Mouse (Mus musculus) ES-E14 (cell line): ENCODE measurements around the gene Lix1. TPM values are rescaled to one million over a fixed set of nuclear protein-coding genes. Genes with fewer than 3 reads are reported as not detected.

ENCODE experiments used
- DNase-seq: peaks from one replicate; pipeline ENCODE4 v3.0.0-alpha.2; 2013; ENCODE audit warnings: low read depth, low spot score
- H3K27ac ChIP-seq: 2 replicates; pipeline ENCODE4 v1.5.1; 2012; ENCODE audit warnings: low read depth, mild to moderate bottlenecking, low read length, moderate library complexity, mixed read lengths; ENCODE audit not compliant: poor library complexity, insufficient read depth, severe bottlenecking
- H3K36me3 ChIP-seq: 2 replicates; pipeline ENCODE4 v1.6.1; 2012; ENCODE audit warnings: mild to moderate bottlenecking, low read length, moderate library complexity, mixed read lengths; ENCODE audit not compliant: control insufficient read depth, poor library complexity, insufficient read depth, severe bottlenecking
- H3K4me1 ChIP-seq, 2 experiments: fragments of 150-350 bp in 1 of 2; sonication (generic) in 1 of 2; 2 replicates each; pipeline ENCODE4 v1.6.1; 2012; ENCODE audit warnings: low read length in 2 of 2, mild to moderate bottlenecking in 1 of 2, mixed read lengths in 1 of 2; ENCODE audit not compliant: control insufficient read depth in 2 of 2, insufficient read depth in 2 of 2, poor library complexity in 1 of 2
- H3K4me3 ChIP-seq, 2 experiments: fragments of 150-350 bp in 1 of 2; sonication (generic) in 1 of 2; 2 replicates each; pipeline ENCODE4 v1.5.1; 2012; ENCODE audit warnings: low read length in 2 of 2, low read depth in 1 of 2, mild to moderate bottlenecking in 1 of 2, mixed read lengths in 1 of 2; ENCODE audit not compliant: insufficient read depth in 1 of 2, poor library complexity in 1 of 2, severe bottlenecking in 1 of 2
- H3K9ac ChIP-seq: 2 replicates; pipeline ENCODE4 v1.6.1; 2012; ENCODE audit warnings: low read depth, mild to moderate bottlenecking, low read length, mixed read lengths; ENCODE audit not compliant: poor library complexity, insufficient read depth, severe bottlenecking
- H3K9me3 ChIP-seq: fragments of 150-350 bp; sonication (generic); 2 replicates; pipeline ENCODE4 v1.6.1; 2012; ENCODE audit warnings: low read depth, mild to moderate bottlenecking, low read length; ENCODE audit not compliant: control insufficient read depth, insufficient read depth
- CHD2 ChIP-seq: IDR thresholded peaks from 2 replicates; pipeline ENCODE4 v1.6.1; 2014; ENCODE audit warnings: mild to moderate bottlenecking, low read depth, low read length, inconsistent platforms
- HCFC1 ChIP-seq: IDR thresholded peaks from 2 replicates; pipeline ENCODE4 v1.6.1; 2012; ENCODE audit warnings: low read length, inconsistent platforms, borderline replicate concordance; ENCODE audit not compliant: insufficient read depth
- MAFK ChIP-seq: IDR thresholded peaks from 2 replicates; pipeline ENCODE4 v1.6.1; 2014; ENCODE audit warnings: mild to moderate bottlenecking, low read depth, low read length, inconsistent platforms; ENCODE audit not compliant: insufficient read depth
- ZC3H11A ChIP-seq: IDR thresholded peaks from 2 replicates; pipeline ENCODE4 v1.6.1; 2012; ENCODE audit warnings: low read depth, mild to moderate bottlenecking, inconsistent platforms, low read length, borderline replicate concordance
- ZNF384 ChIP-seq: IDR thresholded peaks from 2 replicates; pipeline ENCODE4 v1.6.1; 2012; ENCODE audit warnings: low read depth, low read length, inconsistent platforms
- in situ Hi-C, 2 experiments: fragments of 600-800 bp; cut with MboI; formaldehyde crosslinking; loops; one replicate each; pipeline ENCODE4 v1.15.1; 2025; ENCODE audit warnings: low sequenced_read_pairs in 2 of 2, inconsistent platforms in 1 of 2; ENCODE audit not compliant: unreplicated experiment in 2 of 2
- total RNA-seq: library from RNA; depleted of rRNA; stranded (reverse); fragments of 300-350 nt; gene quantifications from 2 replicates; pipeline ENCODE4 v1.2.3, GENCODE M21; 2012

Gene Lix1
- total RNA-seq, 1 experiment: 2.3 TPM

DNA sequence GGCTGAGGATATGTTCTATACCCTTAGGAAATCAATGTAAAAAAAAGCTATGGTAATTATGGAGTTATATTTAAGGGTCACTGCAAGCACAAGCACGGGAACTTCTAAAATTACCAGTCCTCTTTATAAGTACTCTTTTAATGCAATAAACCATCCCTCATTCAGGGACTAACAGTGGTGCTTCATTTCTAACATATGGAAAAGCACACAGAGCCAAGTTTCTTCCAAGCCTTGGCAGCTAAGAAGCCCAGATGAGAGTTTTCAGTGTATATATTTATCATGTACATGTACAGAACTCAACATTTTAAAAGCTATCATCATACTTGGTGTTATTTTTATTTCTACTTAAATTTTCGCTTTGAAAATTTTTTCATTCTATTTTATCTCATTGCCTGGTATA lies 26.4 kb downstream of the Lix1 start:
- TF ChIP-seq ZNF384 (no peak), MAFK (no peak), ZC3H11A (no peak), HCFC1 (no peak), CHD2 (no peak)
- Histone ChIP-seq H3K4me1 (peaks cover 2 to 5% of the 10 kb centered on the region in 2 experiments; a peak in 3 of 4 replicates), H3K9ac (no peak overlapping the region), H3K36me3 (no peaks in the 10 kb centered on the region), H3K27ac (no peak overlapping the region), H3K9me3 (no peaks in the 10 kb centered on the region), H3K4me3 (no peak overlapping the region)
- DNase-seq: no peak
- in situ Hi-C loops: no loop called here

DNA sequence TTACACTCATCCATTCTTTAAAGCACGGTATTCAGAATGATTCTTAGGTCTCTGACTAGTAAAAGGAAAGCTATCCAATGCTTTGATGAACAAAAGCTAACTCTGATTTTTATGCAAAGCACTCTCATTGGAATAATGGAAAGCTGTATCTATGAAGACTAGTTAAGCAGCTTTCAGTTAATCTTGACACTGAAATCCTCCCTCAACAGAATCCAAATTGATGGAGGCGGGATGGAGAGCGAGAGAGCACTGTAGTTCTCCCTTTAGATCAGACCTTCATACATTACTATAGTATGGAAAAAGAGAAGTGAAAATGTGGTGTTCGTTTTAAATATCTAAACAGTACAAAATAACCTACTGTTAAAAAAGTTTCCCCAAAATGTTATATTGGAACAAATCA lies 31.2 kb downstream of the Lix1 start:
- DNase-seq: no peak
- H3K9ac ChIP-seq: no peak overlapping the region

DNA sequence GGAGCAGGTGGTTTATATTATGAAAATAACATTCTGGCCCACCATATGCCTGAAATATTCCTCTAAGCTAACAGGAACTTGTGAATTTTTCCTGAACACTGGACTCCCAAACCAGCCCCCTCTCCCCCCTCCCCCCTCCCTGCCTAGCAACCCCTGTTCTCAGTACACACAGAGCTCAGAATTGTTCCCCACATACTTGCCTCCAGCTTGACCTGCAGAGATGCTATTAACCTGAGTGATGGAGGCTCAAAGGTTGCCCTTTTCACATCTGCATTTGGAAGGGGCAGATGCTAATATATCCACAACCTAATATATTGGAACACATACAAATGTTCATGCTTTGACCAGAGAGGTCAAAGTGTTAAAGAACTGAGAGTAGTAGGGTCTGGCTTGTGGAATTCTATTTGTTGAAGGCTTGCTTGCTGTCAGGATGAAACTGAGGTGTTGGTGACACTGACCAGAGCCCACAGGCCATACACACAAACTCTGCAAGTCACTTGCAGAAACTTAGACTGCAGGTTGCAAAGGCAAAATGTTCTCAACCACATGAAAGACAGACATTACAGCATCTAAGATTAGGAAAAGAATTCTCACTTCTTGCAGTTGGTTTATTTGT lies 36.2 kb downstream of the Lix1 start:
- Histone ChIP-seq H3K9me3 (no peaks in the 10 kb centered on the region), H3K4me3 (no peak overlapping the region), H3K9ac (no peak overlapping the region), H3K27ac (no peak overlapping the region), H3K4me1 (peaks cover 0 to 3% of the 10 kb centered on the region in 2 experiments; a peak in 2 of 4 replicates), H3K36me3 (no peaks in the 10 kb centered on the region)
- in situ Hi-C loops: no loop called here
- TF ChIP-seq CHD2: no peak
- TF ChIP-seq ZC3H11A: no peak
- no peak for TF ChIP-seq HCFC1
- no peak for TF ChIP-seq ZNF384
- no peak for TF ChIP-seq MAFK
- DNase-seq: no peak

More for the DNA sequence above, 31.2 kb downstream of the Lix1 start:
- no peaks in the 10 kb centered on the region for H3K4me1 ChIP-seq
- in situ Hi-C loops: no loop called here
- H3K27ac ChIP-seq: no peak overlapping the region
- TF ChIP-seq HCFC1 (no peak), ZC3H11A (no peak), ZNF384 (no peak), MAFK (no peak), CHD2 (no peak)
- H3K9me3 ChIP-seq: no peaks in the 10 kb centered on the region
- H3K4me3 ChIP-seq: no peak overlapping the region
- no peaks in the 10 kb centered on the region for H3K36me3 ChIP-seq

DNA sequence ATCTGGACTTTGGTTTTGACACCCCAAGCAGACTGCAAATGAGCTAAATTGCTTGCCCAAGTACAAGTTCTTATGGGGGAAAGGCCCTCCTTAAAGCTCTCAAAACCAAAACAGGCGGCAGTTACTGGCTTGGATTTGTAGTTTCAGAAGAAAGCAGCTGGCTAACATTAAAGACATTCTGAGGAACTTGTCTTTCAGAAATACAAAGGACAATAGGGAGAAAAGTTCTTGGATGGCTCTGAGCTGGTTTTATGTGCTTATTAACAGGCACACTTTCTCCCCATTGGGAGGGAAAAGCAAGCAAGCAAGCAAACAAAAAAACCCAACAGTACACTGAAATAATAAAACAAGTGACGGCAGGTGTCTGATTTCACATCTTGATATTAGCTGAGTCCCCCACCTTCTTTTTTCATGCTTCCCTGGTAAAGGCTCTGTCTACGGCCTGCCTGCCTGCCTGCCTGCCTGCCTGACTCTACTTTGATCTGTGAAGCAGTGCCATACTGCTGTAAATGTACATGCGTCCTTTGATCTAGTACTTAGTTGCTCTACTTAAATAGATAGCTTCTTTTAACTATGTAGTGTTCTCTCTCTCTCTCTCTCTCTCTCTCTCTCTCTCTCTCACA lies 39.5 kb downstream of the Lix1 start:
- no peaks in the 10 kb centered on the region for H3K9me3 ChIP-seq
- in situ Hi-C loops: no loop called here
- TF ChIP-seq CHD2: no peak
- H3K4me1 ChIP-seq: peaks cover 5 to 8% of the 10 kb centered on the region in 2 experiments; a peak in 3 of 4 replicates
- no peak overlapping the region for H3K27ac ChIP-seq
- H3K36me3 ChIP-seq: no peaks in the 10 kb centered on the region
- H3K4me3 ChIP-seq: no peak overlapping the region
- DNase-seq: no peak
- no peak overlapping the region for H3K9ac ChIP-seq
